18 mouse cellular contexts compared by ENCODE assay signal in the genomic region with DNA sequence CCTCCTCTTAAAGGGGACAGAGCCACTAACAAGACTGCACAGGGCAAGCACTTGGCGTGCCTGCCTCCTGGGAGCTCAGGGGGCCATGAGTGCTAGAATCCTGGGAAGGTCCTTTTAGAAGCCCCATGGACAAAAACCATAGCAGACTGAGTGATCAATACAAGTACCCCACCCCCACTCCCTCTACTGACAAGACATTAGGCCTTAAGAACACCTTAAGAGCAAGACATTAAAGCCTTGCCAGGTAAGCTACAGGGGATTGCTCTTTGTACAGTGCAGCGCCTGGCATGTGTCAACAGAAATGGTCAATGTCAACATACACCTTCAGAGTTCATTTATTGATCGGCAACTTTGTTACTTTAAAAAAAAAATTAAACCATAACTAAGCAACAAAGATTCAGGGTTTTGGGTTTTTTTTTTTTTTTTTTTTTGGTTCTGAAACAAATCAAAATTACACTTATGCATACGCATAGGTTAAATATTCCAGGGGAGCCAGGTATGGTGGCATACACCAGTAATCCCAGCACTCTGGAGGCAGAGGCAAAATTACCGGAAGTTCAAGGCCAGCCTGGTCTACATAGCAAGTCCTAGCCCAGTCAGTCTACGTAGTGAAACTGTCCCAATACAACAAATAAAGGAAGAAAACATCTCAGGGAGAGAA. TPM values are rescaled to one million over a fixed set of nuclear protein-coding genes. Genes with fewer than 3 reads are reported as not detected.
DNase-seq lines count a peak whose midpoint lies in the region; ATAC-seq and TF ChIP-seq lines count a peak whose summit lies in the region.
"Had no signal": no experiment of that assay in that cellular context is flagged by ENCODE, and none has a peak within 500 bp of the region (broad histone marks: within the 10 kb centered on the region; RNA-seq: fewer than 3 reads in every experiment).

No protein-coding gene starts in this region.

- no peak for ATAC-seq in embryonic facial prominence, embryonic 12.5 days (ENCODE audit: insufficient number of reproducible peaks, insufficient read depth, low FRiP score, low TSS enrichment)
- no peak for ATAC-seq in intestine, embryonic 16.5 days
- ATAC-seq in intestine, postnatal 0 days, result no peak
- ATAC-seq in midbrain, embryonic 13.5 days, result no peak
- ATAC-seq in midbrain, embryonic 11.5 days (ENCODE audit: low FRiP score), result no peak
- ATAC-seq: forebrain, embryonic 16.5 days; hindbrain, postnatal 0 days had no signal

- TF ChIP-seq CTCF in intestine, postnatal 0 days (IDR thresholded peaks at IDR 0.05; ENCODE audit: low read depth), result no peak

- H3K9ac ChIP-seq in embryonic facial prominence, embryonic 12.5 days, result peak overlapping the region; percentile 1; the same call in 1 of the 2 replicates
- H3K9ac ChIP-seq in intestine, embryonic 16.5 days (ENCODE audit: low read depth, low read length), result 0 out of 2 replicates have a peak overlapping the region, but pooled peaks have one; percentile 37
- no peak overlapping the region for H3K9ac ChIP-seq in intestine, postnatal 0 days (ENCODE audit: low read depth, low read length)
- H3K9ac ChIP-seq in midbrain, embryonic 13.5 days (replicated peaks), result no peak overlapping the region
- H3K9ac ChIP-seq in midbrain, embryonic 11.5 days (ENCODE audit: low read length), result no peak overlapping the region
- H3K9ac ChIP-seq: midbrain, embryonic 12.5 days had no signal

- peaks cover 44% of the 10 kb centered on the region for H3K36me3 ChIP-seq in embryonic facial prominence, embryonic 12.5 days
- peaks cover 59% of the 10 kb centered on the region for H3K36me3 ChIP-seq in embryonic facial prominence, embryonic 10.5 days (replicated peaks)
- H3K36me3 ChIP-seq in intestine, embryonic 16.5 days (ENCODE audit: control insufficient read depth, insufficient read depth, low read length), result peaks cover 34% of the 10 kb centered on the region
- peaks cover 41% of the 10 kb centered on the region for H3K36me3 ChIP-seq in intestine, postnatal 0 days (ENCODE audit: control insufficient read depth, insufficient read depth)
- H3K36me3 ChIP-seq in midbrain, embryonic 13.5 days, result peaks cover 42% of the 10 kb centered on the region
- H3K36me3 ChIP-seq in midbrain, embryonic 11.5 days (ENCODE audit: control insufficient read depth, insufficient read depth, low read length), result peaks cover 21% of the 10 kb centered on the region; the same call in 1 of the 2 replicates

- H3K4me2 ChIP-seq in embryonic facial prominence, embryonic 12.5 days (replicated peaks), result no peak overlapping the region
- 0 out of 2 replicates have a peak overlapping the region, but pooled peaks have one; percentile 6 for H3K4me2 ChIP-seq in intestine, embryonic 16.5 days (ENCODE audit: low read depth, low read length)
- H3K4me2 ChIP-seq in intestine, postnatal 0 days (replicated peaks; ENCODE audit: low read depth), result no peak overlapping the region
- H3K4me2 ChIP-seq in midbrain, embryonic 13.5 days (replicated peaks), result 0 out of 2 replicates have a peak overlapping the region, but pooled peaks have one; percentile 7
- H3K4me2 ChIP-seq in midbrain, embryonic 11.5 days, result no peak overlapping the region

- no peaks in the 10 kb centered on the region for H3K27me3 ChIP-seq in embryonic facial prominence, embryonic 12.5 days
- H3K27me3 ChIP-seq in embryonic facial prominence, embryonic 10.5 days (replicated peaks; ENCODE audit: low read depth, poor library complexity, severe bottlenecking), result no peaks in the 10 kb centered on the region
- no peaks in the 10 kb centered on the region for H3K27me3 ChIP-seq in intestine, embryonic 16.5 days (replicated peaks; ENCODE audit: control insufficient read depth, insufficient read depth, low read length)
- H3K27me3 ChIP-seq in intestine, postnatal 0 days (replicated peaks; ENCODE audit: control insufficient read depth, insufficient read depth, low read length), result no peaks in the 10 kb centered on the region
- no peaks in the 10 kb centered on the region for H3K27me3 ChIP-seq in midbrain, embryonic 13.5 days
- no peaks in the 10 kb centered on the region for H3K27me3 ChIP-seq in midbrain, embryonic 11.5 days (ENCODE audit: control insufficient read depth, insufficient read depth, low read length)
- H3K27me3 ChIP-seq: midbrain, embryonic 12.5 days had no signal

- no peak for DNase-seq in embryonic facial prominence, embryonic 10.5 days (ENCODE audit: low spot score)
- DNase-seq in midbrain, embryonic 11.5 days (ENCODE audit: low spot score, missing footprints), result no peak
- DNase-seq in MN1 (ENCODE audit: low spot score), result no peak
- DNase-seq in cerebellum, postnatal 25 days, result no peak
- DNase-seq: adrenal gland, postnatal 14 days; cerebellum, postnatal 10 days; gastrocnemius, postnatal 25 days; heart, postnatal 10 days; lung, postnatal 36 days; thymus, postnatal 14 days had no signal

- no peak overlapping the region for H3K27ac ChIP-seq in embryonic facial prominence, embryonic 12.5 days
- H3K27ac ChIP-seq in embryonic facial prominence, embryonic 10.5 days (replicated peaks), result no peak overlapping the region
- H3K27ac ChIP-seq in intestine, embryonic 16.5 days (ENCODE audit: low read length), result no peak overlapping the region
- H3K27ac ChIP-seq in intestine, postnatal 0 days (ENCODE audit: low read depth, low read length), result no peak overlapping the region
- H3K27ac ChIP-seq in midbrain, embryonic 13.5 days, result no peak overlapping the region
- H3K27ac ChIP-seq in midbrain, embryonic 11.5 days (ENCODE audit: low read depth, low read length), result no peak overlapping the region
- H3K27ac ChIP-seq: hindbrain, postnatal 0 days; midbrain, embryonic 12.5 days had no signal

- H3K4me3 ChIP-seq in embryonic facial prominence, embryonic 12.5 days, result no peak overlapping the region
- H3K4me3 ChIP-seq in embryonic facial prominence, embryonic 10.5 days, result no peak overlapping the region
- no peak overlapping the region for H3K4me3 ChIP-seq in intestine, embryonic 16.5 days (ENCODE audit: low read length)
- no peak overlapping the region for H3K4me3 ChIP-seq in intestine, postnatal 0 days (ENCODE audit: low read depth, low read length)
- no peak overlapping the region for H3K4me3 ChIP-seq in midbrain, embryonic 13.5 days (replicated peaks)
- H3K4me3 ChIP-seq in midbrain, embryonic 11.5 days (ENCODE audit: low read depth, low read length), result no peak overlapping the region
- H3K4me3 ChIP-seq: midbrain, embryonic 12.5 days had no signal

- H3K4me1 ChIP-seq in embryonic facial prominence, embryonic 12.5 days, result peaks cover 30% of the 10 kb centered on the region
- peaks cover 45% of the 10 kb centered on the region for H3K4me1 ChIP-seq in embryonic facial prominence, embryonic 10.5 days
- H3K4me1 ChIP-seq in intestine, embryonic 16.5 days (ENCODE audit: control insufficient read depth, insufficient read depth, low read length), result peaks cover 29% of the 10 kb centered on the region
- peaks cover 9% of the 10 kb centered on the region; the same call in 1 of the 2 replicates for H3K4me1 ChIP-seq in intestine, postnatal 0 days (replicated peaks; ENCODE audit: control insufficient read depth, insufficient read depth, low read length)
- peaks cover 38% of the 10 kb centered on the region for H3K4me1 ChIP-seq in midbrain, embryonic 13.5 days (replicated peaks)
- H3K4me1 ChIP-seq in midbrain, embryonic 11.5 days (ENCODE audit: control insufficient read depth, insufficient read depth, low read length), result peaks cover 9% of the 10 kb centered on the region

- WGBS in embryonic facial prominence, embryonic 12.5 days, result 79% methylated on average over 6 of the region's 6 CpGs
- 89% methylated on average over 6 of the region's 6 CpGs for WGBS in embryonic facial prominence, embryonic 10.5 days
- WGBS in intestine, embryonic 16.5 days, result 80% methylated on average over 6 of the region's 6 CpGs
- 70% methylated on average over 6 of the region's 6 CpGs for WGBS in intestine, postnatal 0 days
- WGBS in midbrain, embryonic 13.5 days, result 84% methylated on average over 6 of the region's 6 CpGs
- whole genome bisulfite sequencing in midbrain, embryonic 11.5 days, result 88% methylated on average over 6 of the region's 6 CpGs

- no peaks in the 10 kb centered on the region for H3K9me3 ChIP-seq in embryonic facial prominence, embryonic 12.5 days
- no peaks in the 10 kb centered on the region for H3K9me3 ChIP-seq in embryonic facial prominence, embryonic 10.5 days
- no peaks in the 10 kb centered on the region for H3K9me3 ChIP-seq in intestine, embryonic 16.5 days (ENCODE audit: control insufficient read depth, low read length)
- H3K9me3 ChIP-seq in intestine, postnatal 0 days (ENCODE audit: control insufficient read depth), result no peaks in the 10 kb centered on the region
- H3K9me3 ChIP-seq in midbrain, embryonic 13.5 days, result no peaks in the 10 kb centered on the region
- no peaks in the 10 kb centered on the region for H3K9me3 ChIP-seq in midbrain, embryonic 11.5 days (ENCODE audit: control insufficient read depth, low read length)
- H3K9me3 ChIP-seq: G1E; midbrain, embryonic 12.5 days had no signal

RNA-seq across cellular contexts. Expression of a gene that starts 3.7 kb away (rescaled TPM):
- 13.0 and 15.8 TPM in 2 replicates for polyA plus RNA-seq in embryonic facial prominence, embryonic 12.5 days (2016; fragmentation: Nextera tagmentation; extraction: Ambion mirVana)
- polyA plus RNA-seq in embryonic facial prominence, embryonic 10.5 days (2016; fragmentation: Nextera tagmentation; extraction: Ambion mirVana), result 12.7 and 15.5 TPM in 2 replicates
- polyA plus RNA-seq in intestine, embryonic 16.5 days (2015; fragmentation: Nextera tagmentation; extraction: Ambion mirVana), result 5.7 and 5.8 TPM in 2 replicates
- 2.9 and 3.8 TPM in 2 replicates for polyA plus RNA-seq in intestine, postnatal 0 days (2015; fragmentation: Nextera tagmentation; extraction: Ambion mirVana)
- 16.9 and 17.6 TPM in 2 replicates for polyA plus RNA-seq in midbrain, embryonic 13.5 days (2015; fragmentation: Nextera tagmentation; extraction: Ambion mirVana)
- polyA plus RNA-seq in midbrain, embryonic 11.5 days (2014; fragmentation: Nextera tagmentation; extraction: Ambion mirVana), result 8.9 and 14.0 TPM in 2 replicates

Comparison
In these comparisons a context has a peak if more than half of its experiments do, and no peak if none do; other contexts are left out.
1. H3K4me2 ChIP-seq: peak in intestine, embryonic 16.5 days (single experiment) and midbrain, embryonic 13.5 days (single experiment); none in embryonic facial prominence, embryonic 12.5 days (single experiment), intestine, postnatal 0 days (single experiment) and midbrain, embryonic 11.5 days (single experiment).
2. H3K9ac ChIP-seq: peak in embryonic facial prominence, embryonic 12.5 days (single experiment) and intestine, embryonic 16.5 days (single experiment); none in intestine, postnatal 0 days (single experiment), midbrain, embryonic 13.5 days (single experiment) and midbrain, embryonic 11.5 days (single experiment).